Mouse (Mus musculus): ENCODE measurements around the gene Sestd1. TPM values are rescaled to one million over a fixed set of nuclear protein-coding genes. Genes with fewer than 3 reads are reported as not detected.

Gene Sestd1
- 14.5 TPM for polyA plus RNA-seq (2017; shearing (Covaris generic))

GRCm38 (mm10) chr2:77280512-77281409 lies at the start of gene Sestd1:
TSS of gene Sestd1 (minus strand) at chr2:77280592.

GRCm38 (mm10) chr2:77170633-77171105 lies 109.7 kb downstream of the Sestd1 start, which contains the start of gene Ccdc141:
TSS of gene Ccdc141 (minus strand) at chr2:77170636.

Other genes with a start within 250 kb of the Sestd1 start
- 6.7 TPM for gene Ccdc141, start 110.0 kb downstream of the Sestd1 start, polyA plus RNA-seq (2017; shearing (Covaris generic))

All from effector memory CD4-positive, alpha-beta T cell, adult 5 months (primary cell).